Mouse (Mus musculus) adrenal gland, adult 18-20 months (tissue): ENCODE measurements around the gene Barx1. TPM values are rescaled to one million over a fixed set of nuclear protein-coding genes. Genes with fewer than 3 reads are reported as not detected.

Experiments
- DNase-seq, 2 experiments: peaks; one replicate each; pipeline ENCODE4 v3.0.0; 2021 to 2022; ENCODE audit warnings: low spot score in 2 of 2
- total RNA-seq, 2 experiments: library from RNA; stranded (reverse); gene quantifications; 1 replicate in 1 of 2; 2 replicates in 1 of 2; pipeline ENCODE4 v1.2.3; 2021

The Barx1 gene
- total RNA-seq, 2 experiments from 2014 or later, result not detected

DNA sequence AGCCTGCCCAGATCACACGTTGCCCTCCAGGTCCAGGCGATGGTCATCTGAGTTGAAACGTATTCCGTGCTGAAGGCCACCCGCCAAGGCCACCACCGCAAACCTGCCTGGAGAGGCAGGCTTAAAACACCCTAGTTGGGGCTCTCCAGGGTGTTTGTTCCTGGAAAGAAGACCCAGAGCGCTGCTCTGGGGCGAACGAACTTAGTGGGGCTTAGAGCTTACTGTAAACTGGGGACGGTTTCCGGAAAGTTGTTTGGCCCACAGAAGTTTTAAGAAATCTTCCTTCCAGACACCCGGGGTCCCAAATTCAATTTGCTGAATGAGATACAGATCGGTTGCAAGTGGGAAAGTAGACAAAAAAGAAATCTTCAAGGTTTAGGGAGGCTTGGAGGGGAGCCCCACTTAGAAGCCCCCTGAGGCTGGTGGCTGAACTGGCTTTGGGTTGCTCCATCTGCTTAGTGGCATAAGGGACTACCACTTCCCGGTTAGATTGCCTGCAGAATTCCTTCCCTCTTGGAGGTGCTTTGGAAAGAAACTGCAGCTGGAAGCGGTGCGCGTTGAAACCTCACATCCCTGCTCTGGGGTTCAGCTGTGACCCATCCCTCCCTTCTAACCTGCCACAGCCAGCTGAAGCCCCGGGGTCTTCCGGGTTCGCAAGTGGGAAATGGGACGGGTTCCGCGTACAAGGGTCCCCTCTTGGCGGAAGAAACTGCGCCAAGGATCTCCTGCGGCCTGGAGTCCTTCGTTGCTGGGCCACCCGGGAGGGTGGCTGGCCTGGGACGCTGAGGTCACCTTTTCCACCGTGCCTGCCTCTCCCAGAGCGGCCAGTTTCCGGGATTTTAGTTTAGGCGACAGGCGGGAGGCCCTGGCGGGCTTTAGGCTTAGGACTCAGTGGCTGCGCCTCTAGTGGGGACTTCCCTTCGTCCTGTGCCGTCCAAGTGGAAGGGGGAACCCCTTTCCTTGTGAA lies 3.3 kb upstream of the Barx1 start:
- no peak for DNase-seq

DNA sequence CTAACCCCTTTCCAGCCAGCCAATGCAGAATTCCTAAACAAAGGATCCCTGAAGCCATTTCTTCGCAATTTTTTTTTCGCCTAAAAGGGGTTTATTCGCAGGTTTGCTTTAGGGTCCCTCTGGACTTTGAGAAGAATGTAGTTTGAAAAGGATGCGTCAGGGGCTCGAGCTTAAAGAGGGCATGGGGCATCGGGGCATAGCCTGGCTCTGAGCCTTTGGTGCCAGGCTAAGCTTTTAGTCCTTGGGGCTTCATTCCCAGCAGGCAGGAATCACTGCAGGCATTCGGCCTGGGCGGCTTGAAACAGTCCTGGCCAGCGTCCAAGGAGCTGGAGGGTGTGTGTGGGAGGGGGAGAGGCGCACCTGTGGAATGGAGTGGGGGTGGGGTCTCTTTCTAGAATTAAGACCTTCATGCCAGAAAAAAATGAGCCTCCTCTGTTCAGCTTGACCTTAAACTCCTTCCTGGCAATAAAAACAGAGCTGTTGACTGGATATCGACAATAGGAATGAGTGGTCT lies 2.5 kb upstream of the Barx1 start:
- no peak for DNase-seq

DNA sequence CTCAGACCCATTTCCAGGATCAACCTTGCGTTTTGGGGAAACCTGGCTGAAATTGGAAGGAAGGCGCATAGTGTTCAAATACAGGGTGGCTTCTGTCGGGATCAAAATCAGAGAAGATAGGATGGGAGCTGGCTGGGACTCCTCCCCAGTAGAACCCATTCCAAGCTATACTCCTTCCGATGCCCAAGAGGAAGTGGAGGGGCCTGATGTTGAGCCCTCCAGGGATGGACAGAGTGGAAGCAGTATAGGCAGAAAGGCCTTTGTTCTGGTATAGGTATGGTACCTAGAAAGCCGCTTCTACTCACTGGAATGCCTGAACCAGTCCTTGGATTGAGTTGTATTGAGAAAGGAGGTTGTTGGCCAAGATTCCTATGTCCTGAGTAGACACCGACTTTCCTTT lies 2.1 kb upstream of the Barx1 start:
- no peak for DNase-seq

DNA sequence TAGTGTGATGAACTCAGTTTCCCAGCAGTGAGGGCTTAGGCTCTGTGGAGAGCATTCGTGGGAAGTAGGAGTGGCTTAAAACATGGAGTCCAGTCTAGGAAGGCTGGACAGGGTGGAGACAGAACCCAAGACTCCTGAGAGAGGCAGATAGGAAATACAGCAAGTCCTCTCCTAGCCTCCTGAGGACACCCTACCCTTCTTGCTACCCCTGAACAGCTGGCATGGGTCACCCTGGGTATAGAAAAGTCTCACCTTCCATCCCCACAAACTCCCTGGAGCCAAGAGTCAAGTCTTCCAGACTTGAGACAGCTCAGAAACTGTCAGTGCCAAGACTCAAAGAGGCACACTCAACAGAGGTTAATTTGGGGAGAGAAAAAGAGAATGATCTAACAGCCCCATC lies 1.2 kb upstream of the Barx1 start:
- DNase-seq, result no peak

DNA sequence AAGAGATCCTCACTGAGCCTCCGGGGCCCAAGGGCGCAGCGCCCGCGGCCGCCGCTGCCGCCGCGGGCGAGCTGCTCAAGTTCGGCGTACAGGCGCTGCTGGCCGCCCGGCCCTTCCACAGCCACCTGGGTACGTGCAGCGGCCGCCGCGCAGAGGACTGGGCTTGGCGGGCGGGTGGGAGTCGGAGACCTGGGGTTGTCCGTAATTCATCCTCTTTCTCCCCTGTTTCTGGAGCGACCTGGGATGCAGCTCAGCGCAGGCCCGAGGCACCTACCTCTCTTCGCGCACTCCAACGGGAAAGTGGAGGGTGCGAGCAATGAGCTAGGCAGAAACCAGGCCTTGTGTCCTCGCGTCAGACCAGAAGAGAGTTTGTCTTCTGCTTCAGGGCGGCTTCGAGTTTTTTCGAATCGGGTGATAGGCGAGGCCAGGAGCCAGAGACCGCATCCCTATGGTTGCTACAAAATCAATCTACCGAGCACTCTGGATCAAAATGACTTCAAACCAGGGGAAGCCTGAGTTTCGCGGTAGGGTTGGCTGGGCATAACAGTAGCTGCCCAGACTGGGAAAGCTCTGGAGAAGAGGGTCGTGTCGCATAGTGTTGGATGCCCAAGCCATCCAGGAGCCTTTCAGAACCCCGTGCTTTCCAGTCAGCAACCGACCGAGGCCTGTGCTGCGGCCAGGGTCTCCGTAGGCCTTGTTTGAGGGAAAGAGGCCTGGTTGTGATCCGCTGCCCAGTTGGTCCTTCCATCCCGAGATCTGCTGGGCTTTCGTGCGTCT lies 601 bp downstream of the Barx1 start:
- DNase-seq, result no peak

DNA sequence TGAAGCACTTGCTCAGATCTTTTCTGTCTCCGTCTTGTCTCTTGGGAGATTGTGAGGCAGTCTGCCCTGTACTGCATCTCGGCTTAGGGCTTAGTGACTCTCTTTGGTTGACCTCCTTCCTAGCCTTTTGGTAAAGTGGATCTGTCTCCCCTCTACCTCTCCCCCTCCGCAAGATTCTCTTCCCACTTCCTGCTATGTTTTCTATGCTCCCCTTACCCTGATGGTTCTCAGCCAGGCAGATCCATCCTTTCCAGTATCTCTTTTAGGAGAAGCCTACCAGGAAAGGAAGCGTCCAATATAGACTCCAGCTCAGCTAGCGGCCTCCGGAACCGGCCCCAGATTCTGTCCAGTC lies 1.2 kb downstream of the Barx1 start:
- no peak for DNase-seq

DNA sequence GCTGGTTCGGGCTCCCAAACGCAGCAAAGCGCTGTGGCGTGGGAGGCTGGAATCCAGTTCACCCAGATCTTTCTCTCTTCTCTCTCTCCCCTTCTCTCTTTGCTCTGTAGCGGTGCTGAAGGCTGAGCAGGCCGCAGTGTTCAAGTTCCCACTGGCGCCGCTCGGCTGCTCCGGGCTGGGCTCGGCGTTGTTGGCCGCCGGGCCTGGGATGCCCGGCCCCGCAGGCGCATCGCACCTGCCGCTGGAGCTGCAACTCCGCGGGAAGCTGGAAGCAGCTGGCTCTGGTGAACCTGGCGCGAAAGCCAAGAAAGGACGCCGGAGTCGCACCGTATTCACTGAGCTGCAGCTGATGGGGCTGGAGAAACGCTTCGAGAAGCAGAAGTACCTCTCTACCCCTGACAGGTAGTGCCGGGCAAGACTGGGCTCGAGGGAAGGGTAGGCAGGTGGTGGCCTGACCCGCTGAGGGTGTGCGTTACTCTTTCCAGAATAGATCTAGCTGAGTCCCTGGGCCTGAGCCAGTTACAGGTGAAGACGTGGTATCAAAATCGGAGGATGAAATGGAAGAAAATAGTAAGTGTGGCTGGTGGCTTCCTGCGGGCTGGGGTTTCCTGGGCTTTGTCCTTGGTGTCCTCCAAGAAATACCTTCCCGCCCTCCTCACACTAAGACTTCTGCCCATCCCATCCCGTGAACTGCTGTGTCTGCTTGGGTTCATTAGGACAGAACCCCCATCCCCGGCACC lies 2.3 kb downstream of the Barx1 start:
- no peak for DNase-seq

DNA sequence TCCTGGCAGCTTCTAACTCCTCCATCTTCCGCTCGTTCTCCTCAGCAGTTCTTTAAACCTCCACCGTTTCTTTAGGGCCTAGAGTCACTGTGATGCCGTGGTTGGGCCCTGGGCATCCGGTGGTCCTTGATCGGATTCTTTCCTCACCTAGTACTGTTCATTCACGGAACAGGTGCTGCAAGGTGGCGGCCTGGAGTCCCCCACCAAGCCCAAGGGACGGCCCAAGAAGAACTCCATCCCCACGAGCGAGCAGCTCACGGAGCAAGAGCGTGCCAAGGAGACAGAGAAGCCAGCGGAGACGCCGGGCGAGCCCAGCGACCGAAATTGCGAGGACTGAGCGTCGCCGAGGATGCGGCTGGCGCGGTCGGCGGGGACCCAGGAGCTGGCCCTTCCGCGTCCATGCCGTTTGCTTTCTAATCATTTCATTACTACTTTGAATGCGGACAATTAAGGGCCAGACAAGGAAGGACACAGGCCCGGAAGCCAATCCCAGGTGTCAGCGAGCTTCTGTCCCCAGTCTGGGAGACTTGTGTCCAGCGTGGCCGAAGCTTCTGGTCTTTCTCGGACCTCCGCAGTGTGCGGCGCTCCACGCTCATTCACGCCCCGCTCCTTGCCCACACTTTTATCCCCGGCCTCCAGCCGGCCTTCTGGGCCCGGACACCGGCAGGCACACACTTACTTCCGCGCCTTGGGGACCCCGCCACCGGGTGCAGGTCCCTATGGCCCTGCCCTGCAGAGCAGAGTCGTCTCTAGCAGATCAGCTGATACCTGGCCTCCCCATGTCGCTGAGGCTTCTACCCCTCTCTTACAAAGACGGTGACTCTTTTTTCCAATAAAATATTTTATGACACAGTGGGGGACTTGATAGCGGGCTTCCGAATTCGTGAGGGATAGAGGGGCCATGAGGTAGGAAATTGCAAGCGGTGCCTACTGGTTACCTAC lies 3.1 kb downstream of the Barx1 start:
- no peak for DNase-seq

DNA sequence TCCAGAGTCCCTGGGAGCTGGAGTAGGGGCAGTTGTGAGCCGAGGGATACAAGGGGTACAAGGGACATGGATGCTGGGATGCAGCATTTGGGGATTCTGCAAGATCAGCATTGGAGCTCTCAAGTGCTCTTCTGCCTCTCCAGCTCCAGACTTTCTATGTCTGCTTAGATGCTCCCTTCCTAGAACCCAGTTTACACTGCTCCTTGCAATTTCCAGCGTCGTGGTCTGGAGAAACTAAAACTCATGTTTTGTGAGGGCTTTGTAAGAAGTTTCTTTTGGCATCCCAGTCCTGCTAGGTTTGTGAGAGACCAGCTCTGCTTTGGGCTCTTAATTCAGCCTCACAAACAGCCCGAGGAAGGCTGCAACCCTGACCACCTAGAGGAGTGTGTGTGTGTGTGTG lies 4.7 kb downstream of the Barx1 start:
- no peak for DNase-seq

DNA sequence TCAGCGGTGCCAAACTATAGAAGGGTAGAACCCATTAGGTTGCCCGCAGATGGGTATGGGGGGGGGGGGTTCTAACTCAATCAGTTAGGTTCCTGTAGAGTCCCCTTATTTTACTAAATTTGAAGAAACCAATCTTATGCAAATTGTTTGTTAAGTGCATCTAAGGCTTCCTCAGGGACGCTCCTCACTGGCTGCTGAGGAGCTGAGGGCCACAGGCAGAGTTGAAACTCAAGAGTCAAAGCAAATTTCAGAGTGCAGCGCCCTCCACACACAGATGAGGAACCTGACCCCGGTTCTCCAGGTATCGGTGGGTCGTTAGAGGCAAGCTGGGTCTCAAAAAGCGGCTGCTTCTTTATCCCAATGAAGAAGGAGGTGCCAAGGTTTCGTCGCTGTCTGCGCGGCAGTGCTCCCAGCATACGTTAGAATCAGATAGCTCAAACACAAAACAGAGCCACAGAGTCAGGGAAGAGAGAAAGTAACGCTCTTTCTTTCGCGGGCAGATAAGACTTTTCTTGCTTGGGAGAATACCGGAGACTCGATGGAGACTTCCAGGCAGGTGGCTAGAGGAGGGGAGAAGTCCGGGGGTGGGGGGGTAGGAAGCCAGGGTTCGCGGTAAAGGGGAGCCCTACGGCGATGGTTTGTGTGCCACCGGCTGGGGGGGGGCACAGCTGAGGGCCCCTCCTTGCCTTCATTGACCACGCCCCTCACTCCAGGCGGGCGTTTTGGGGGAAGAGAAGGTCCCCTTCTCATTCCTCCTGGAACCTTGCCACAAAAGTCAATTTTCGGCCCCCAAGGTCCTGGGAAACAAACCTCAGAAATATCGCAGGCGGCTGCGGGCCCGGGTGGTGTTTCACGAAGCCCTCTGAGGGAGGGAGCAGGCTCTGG lies 5.5 kb downstream of the Barx1 start:
- no peak for DNase-seq

DNA sequence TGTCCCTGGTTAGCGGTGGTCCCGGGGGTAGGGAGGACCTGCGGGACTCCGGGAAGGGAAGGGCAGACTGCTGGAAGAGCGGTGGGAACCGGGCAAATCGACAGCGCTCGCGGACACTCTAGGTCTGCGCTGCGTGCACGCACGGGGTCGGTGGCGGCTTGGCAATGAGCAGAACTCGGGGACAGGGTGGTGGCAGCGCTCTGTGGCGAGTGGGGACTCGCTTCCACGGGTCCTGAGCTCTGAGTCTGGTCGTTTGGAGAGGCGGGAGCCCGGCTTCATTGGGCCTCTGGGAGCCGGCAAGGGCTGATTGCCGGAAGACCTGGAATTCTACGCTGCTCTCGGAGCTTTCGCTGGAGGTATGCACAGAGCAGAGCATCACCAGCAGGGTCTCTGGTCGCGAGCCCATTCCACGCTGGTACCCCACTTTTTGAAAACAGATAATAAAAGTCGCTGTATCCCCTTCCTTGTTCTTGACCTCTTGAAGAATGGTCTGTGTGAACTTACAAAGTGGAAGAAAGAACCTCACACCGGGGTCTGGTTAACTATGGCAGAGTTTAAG lies 6.3 kb downstream of the Barx1 start:
- DNase-seq, result no peak

DNA sequence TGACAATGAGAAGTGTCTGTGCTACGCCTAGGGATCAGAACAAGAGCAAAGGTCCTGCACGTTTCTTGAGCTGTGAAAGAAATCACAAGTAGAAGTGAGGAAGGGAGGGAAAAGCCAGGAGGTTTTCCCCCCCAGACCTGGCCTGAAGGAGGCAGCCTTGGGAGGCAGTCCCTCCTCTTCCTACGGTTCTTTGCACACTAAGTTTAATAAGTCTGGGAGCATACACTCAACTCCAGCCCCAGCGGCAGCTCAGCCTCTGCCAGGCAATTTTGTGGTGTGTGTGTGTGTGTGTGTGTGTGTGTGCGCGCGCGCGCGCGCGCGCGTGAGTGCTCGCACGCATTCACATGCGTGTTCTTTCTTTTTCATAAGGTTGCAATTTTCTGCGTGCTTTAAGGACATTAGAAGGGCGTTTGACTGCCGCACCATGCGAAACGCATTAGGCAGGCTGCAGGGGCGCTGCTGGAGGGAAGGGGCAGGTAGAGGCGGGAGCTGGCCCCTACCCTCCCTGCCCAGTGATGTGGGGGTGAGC lies 9.6 kb downstream of the Barx1 start:
- DNase-seq, result no peak

DNA sequence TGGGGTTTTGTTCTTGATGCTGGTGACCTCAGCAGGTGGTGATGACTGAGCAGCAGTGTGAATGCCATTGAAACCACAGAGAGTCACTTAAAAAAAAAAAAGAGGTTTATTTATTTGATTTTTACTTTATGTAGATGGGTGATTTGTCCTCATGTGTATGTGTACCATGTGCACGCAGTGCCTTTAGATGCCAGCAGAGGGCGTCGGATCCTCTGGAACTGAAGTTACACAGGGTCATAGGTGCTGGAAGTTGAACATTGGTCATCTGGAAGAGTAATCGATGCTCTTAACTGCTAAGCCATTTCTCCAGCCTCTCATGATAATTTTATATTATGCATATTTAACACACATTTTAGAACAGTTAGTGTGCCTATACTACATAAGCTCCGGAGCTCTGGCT lies 11.8 kb downstream of the Barx1 start:
- DNase-seq, result no peak

DNA sequence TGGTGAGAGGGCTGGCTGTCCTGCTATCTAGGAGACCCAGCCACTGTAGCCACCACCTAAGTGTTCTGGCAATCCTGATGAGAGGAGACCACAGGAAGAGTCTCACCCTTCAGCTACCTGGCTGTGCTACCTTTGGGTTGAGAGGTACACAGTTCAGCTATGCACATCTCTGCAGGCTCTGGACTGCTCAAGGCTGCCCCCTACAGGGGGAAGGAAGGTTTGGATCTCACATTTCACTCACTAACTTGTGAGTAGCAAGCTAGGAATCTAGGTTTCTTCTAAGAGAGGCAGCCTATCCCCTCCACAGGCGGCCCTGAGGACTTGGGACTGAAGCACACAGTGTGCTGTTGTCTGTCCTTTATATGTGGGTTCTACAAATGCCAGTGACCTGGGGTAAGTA lies 16.6 kb downstream of the Barx1 start:
- peak; percentile 37 to 41 for DNase-seq

DNA sequence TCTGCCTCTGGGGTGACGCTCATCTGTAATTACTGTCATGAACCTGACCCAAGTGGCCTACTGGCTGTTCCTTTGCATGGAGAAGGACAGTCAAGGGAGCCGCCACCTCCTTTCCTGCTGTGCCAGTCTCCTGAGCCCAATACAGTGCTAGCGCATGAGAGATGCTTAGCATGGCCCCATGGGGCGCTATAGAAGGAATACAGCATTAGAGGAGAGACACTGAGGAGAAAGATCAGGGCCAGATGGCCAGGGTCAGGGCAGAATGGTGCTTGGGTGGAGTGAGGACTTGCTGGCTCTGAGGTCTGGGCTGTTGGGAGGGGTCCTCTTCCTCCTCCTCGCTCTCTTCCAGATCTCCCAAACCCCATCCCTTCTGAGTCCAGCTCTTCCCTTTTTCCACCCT lies 23.9 kb downstream of the Barx1 start:
- no peak for DNase-seq

DNA sequence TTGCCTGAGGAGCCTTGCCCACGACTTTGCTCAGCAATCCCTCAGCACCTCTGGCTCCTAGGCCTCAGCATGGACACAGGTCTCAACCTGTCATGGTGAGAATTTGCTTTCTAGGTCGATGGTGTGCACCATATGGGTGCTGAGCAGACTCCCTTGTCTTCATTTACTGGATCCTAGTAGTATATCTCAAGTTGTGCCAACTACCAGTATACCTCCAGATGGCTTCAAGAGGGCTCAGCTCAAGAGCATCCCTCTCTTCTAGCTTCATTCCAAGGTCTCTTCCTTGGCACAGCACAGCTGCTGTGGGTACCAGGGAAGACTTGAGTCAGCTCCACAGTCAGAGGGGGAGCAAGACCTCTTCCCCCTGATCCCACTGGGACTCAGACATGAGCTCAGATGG lies 29.2 kb downstream of the Barx1 start:
- no peak for DNase-seq

DNA sequence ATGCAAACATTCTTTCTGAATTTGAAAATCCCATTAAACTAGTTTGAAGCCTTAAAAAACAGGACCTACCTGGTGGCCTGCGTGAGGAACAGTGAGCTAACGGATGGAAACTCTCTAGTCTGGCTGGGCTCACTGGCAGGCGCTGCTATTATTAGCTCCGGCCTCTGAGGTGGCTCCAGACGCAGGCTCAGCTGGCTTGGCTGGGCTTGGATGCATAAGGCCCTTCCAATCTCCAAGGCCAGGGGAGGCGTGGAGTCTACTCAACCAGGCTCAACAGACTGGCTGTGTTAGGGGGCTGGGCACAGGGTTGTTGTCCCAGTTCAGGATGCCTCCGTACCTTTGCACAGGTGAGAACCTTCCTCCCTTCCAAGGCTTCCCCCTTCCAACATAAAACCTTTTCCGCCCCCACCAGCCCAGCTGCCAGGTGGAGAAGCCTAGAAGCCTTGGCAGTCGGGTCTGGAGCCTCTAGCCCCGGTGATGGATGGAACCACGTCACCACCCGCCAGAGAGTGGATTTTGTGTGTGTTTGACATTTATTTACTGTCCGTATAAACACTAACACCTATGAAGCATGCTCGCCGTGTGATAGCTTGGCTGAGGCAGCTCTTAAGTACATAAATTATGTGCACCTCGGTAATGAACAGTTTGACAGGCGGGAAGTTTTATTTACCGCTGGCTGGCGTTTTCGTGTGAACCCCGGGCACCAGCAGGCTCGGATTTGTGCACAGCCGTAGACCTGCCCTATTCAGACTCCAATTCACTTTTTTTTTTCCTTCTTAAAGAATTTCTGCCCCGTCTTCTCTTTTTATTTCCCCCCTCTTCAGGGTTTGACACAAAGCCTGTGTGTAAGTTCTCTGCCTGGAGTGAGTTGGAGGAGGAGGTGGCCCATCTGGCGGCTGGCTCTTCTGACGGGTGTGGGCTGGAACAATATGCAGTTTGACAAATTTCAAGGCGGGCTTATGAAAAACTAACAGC lies 31.6 kb downstream of the Barx1 start:
- no peak for DNase-seq
